Mouse (Mus musculus): ENCODE measurements at regions not wholly inside any gene's neighbourhood (a gene's known extent, or its start where the extent isn't known, plus 50 kb on each side); places are given as distances from the start of the nearest gene placed in this dataset.
"Not testable (repeated sequence)": the region's sequence is repeated elsewhere in the genome, so short reads cannot be mapped to it uniquely, and the experiment has no call there.

GRCm38 (mm10) chr9:33436459-33436858 is 800.4 kb downstream of the Ets1 start:
- DNase-seq (ENCODE audit: low spot score in 2 of 2), result no peak

GRCm38 (mm10) chr9:33442266-33442665 is 806.2 kb downstream of the Ets1 start:
- DNase-seq (ENCODE audit: low spot score in 2 of 2), result no peak

GRCm38 (mm10) chr9:33445902-33446301 is 809.9 kb downstream of the Ets1 start:
- DNase-seq (ENCODE audit: low spot score in 2 of 2), result no peak

GRCm38 (mm10) chr9:33475106-33475505 is 839.1 kb downstream of the Ets1 start:
- DNase-seq (ENCODE audit: low spot score in 2 of 2), result peak in 1 of 2 experiments; percentile 20

GRCm38 (mm10) chr9:33482845-33483540 is 847.0 kb downstream of the Ets1 start:
- DNase-seq (ENCODE audit: low spot score in 2 of 2), result peak; percentile 5 to 27

- DNase-seq (ENCODE audit: low spot score in 2 of 2), result no peak
Measured at GRCm38 (mm10) chr9:33483541-33483846, 847.5 kb downstream of the Ets1 start.

- no peak for DNase-seq (ENCODE audit: low spot score in 2 of 2)
Measured at GRCm38 (mm10) chr9:33533101-33533810, 897.2 kb downstream of the Ets1 start.

GRCm38 (mm10) chr9:33543301-33543700 is 907.3 kb downstream of the Ets1 start:
- no peak for DNase-seq (ENCODE audit: low spot score in 2 of 2)

- DNase-seq (ENCODE audit: low spot score in 2 of 2), result no peak
Measured at GRCm38 (mm10) chr9:33546126-33546737, 910.2 kb downstream of the Ets1 start.

GRCm38 (mm10) chr9:33549395-33549794 is 913.4 kb downstream of the Ets1 start:
- DNase-seq (ENCODE audit: low spot score in 2 of 2), result no peak

GRCm38 (mm10) chr9:33571990-33572389 is 913.7 kb upstream of the Kirrel3 start:
- DNase-seq (ENCODE audit: low spot score in 2 of 2), result no peak

GRCm38 (mm10) chr9:33611511-33611910 is 874.2 kb upstream of the Kirrel3 start:
- no peak for DNase-seq (ENCODE audit: low spot score in 2 of 2)

- DNase-seq (ENCODE audit: low spot score in 2 of 2), result no peak
Measured at GRCm38 (mm10) chr9:33624378-33624777, 861.3 kb upstream of the Kirrel3 start.

- no peak for DNase-seq (ENCODE audit: low spot score in 2 of 2)
Measured at GRCm38 (mm10) chr9:33629731-33630473, 855.8 kb upstream of the Kirrel3 start.

GRCm38 (mm10) chr9:33662978-33663377 is 822.7 kb upstream of the Kirrel3 start:
- no peak for DNase-seq (ENCODE audit: low spot score in 2 of 2)

- DNase-seq (ENCODE audit: low spot score in 2 of 2), result no peak
Measured at GRCm38 (mm10) chr9:33681129-33681528, 804.6 kb upstream of the Kirrel3 start.

GRCm38 (mm10) chr9:33691731-33692130 is 794.0 kb upstream of the Kirrel3 start:
- DNase-seq (ENCODE audit: low spot score in 2 of 2), result no peak

- DNase-seq (ENCODE audit: low spot score in 2 of 2), result no peak
Measured at GRCm38 (mm10) chr9:33717614-33718013, 768.1 kb upstream of the Kirrel3 start.

- DNase-seq (ENCODE audit: low spot score in 2 of 2), result no peak
Measured at GRCm38 (mm10) chr9:33724811-33725210, 760.9 kb upstream of the Kirrel3 start.

GRCm38 (mm10) chr9:33728058-33728457 is 757.6 kb upstream of the Kirrel3 start:
- DNase-seq (ENCODE audit: low spot score in 2 of 2), result not testable (repeated sequence)

- DNase-seq (ENCODE audit: low spot score in 2 of 2), result no peak
Measured at GRCm38 (mm10) chr9:33760701-33761100, 725.0 kb upstream of the Kirrel3 start.

GRCm38 (mm10) chr9:33766235-33766634 is 719.5 kb upstream of the Kirrel3 start:
- DNase-seq (ENCODE audit: low spot score in 2 of 2), result no peak
